Mouse (Mus musculus): ENCODE results near the gene Ddt. TPM values are rescaled to one million over a fixed set of nuclear protein-coding genes. Genes with fewer than 3 reads are reported as not detected.

Gene Ddt
- 124 and 130 TPM in 2 replicates for polyA plus RNA-seq (2012; rRNA removed; ENCODE audit: low replicate concordance)

DNA sequence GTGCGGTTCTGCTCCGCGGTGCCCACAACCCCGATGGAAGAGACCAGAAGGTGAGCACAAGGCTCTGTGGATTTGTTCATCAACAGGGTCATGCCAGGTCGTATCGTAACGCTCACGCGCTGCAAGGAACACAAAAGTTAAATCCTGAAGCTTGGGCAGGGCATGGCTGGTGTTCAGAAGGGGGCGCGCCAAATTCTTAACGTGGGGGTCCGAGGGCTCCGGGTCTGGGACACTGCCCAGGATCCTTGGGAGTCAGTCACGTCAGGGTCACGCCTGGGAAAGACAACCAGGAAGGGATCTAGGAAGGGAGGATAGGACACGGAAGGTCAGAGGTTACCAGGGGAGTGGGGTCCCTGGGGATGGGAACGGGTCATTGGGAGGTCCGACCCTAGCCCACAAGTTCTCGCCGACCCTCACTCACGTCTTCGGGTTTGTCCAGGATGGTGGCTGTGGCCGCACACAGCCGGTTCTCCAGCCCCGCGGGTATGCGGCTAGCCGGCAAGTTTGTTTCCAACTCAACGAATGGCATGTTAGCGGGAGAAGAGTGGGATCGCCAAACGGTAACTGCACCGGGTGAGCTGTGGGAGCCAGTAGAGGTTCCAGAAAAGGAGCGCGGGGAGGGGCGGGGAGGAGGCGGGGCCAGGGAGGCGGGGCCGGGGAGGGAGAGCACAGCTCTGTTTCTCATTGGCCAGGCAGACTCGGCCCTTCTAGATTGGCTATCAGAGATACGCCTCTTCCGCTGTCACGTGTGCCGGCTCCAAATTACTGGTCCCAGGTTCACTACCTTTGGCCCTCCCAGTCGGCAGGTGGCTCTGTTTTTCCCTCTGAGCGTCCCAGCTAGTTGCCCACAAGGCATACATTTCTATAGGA, at the start of gene Ddt:
Gene Ddt, minus strand, starts transcription at position 620 of the 870 bp plus-strand sequence.

GRCm38 (mm10) chr10:75822443-75822842, 49.2 kb upstream of the Ddt start, which contains the start of gene Gstt4:
Gene Gstt4 (minus strand): TSS chr10:75822543.

GRCm38 (mm10) chr10:75798176-75798696, 25.0 kb upstream of the Ddt start, which contains the start of gene Gstt1:
Gene Gstt1 (minus strand): TSS chr10:75798584.

DNA sequence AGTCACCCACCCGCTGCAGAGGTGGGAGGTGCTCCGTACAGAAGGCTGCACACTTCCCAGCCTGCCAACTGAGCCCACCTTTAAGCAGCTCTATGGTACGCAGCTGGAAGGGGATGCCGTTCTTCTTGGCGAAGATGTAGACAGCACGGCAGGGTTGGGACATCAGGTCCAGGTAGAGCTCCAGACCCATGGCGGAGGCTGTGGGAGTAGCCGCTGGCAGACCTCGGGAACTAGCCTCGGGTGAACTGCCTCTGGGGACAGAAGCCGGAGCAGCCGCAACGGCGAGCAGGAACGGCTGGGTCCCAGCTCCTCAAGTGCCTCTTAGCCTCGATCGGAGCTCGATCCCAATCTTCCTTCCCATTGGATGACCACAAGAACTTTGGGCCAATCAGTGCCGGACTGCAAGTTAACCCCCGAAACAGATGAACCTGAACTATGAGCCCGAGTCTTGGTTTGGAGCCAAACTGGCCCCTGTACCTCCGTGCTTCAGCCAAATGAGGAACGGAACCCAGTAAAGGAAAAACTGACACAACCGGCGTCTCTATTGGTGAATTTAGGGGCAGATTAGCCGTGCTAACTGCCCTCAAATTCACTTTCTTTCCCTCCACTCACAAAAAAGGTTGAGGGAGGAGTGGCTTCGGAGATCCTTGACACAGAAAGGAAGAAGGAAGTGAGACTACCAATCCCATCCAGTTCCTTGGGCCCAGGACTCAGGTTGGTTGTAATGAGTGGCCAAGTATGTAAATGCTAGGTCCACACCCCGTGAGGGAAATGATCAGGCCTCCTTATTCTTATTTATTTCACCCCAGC, 7.8 kb upstream of the Ddt start, which contains the start of the genes Gm20441 and Gstt3:
Gene Gm20441, minus strand, starts transcription at position 186 of the 810 bp plus-strand sequence.
Gene Gstt3, minus strand, starts transcription at position 646 of the 810 bp plus-strand sequence.

DNA sequence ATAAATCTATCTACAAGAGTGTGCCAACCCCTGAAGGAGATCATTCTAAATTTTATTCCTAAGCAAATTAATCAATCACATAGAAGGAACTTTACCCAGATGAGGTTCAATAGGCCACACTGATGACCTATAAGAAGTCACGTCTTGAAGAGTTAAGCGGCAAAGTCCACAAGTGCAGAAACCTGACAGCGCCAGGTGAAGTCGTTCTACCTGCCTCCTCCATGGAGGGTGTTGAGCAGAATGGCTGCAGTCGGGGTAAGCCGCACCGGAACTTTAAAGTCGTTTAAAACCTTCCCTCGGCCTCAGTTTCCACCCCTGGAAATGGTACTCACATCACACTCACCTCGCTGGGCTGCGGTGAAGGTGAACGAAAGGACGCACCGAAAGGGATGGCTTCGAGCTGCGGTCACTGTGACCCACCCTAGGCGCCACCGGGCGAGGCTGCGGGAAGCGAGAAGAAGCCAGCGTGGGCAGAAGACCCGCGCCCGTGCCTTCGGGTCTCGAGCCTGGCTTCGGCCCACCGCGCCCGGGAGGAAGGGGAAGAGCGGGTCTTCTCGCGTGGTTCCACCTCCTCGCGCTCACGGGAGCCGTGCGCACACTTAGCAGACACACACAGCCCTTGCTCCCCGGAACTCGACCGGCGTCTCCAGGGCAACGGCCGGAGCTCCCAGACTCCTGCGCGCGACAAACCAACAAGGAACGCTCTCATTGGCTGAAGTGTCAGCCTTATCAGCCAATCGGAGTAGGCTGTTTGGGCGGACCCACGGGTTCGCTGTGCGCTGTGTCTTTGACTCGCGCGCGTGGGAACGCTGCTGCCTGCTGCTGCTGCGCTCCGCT, 9.3 kb downstream of the Ddt start, which contains the start of gene Cabin1:
Gene Cabin1, minus strand, starts transcription at position 660 of the 837 bp plus-strand sequence.

Other genes with a start within 250 kb of the Ddt start
- 5.1 and 7.0 TPM in 2 replicates for gene Lrrc75b, start 213.1 kb downstream of the Ddt start, polyA plus RNA-seq (2012; rRNA removed; ENCODE audit: low replicate concordance)
- 21.5 and 25.4 TPM in 2 replicates for gene Ggt1, start 211.8 kb downstream of the Ddt start, polyA plus RNA-seq (2012; rRNA removed; ENCODE audit: low replicate concordance)
- gene Ggt5, start 184.1 kb downstream of the Ddt start, polyA plus RNA-seq (2012; rRNA removed; ENCODE audit: low replicate concordance): 110 and 156 TPM in 2 replicates
- gene Susd2, start 129.4 kb downstream of the Ddt start, polyA plus RNA-seq (2012; rRNA removed; ENCODE audit: low replicate concordance): 20.4 and 23.4 TPM in 2 replicates
- gene Cabin1, start 9.1 kb downstream of the Ddt start, polyA plus RNA-seq (2012; rRNA removed; ENCODE audit: low replicate concordance): 44.9 and 71.1 TPM in 2 replicates
- 0.80 TPM in 1 of 2 replicates, not detected in the other for gene Gm20441, start 7.5 kb upstream of the Ddt start, polyA plus RNA-seq (2012; rRNA removed; ENCODE audit: low replicate concordance)
- gene Gstt3, start 8.0 kb upstream of the Ddt start, polyA plus RNA-seq (2012; rRNA removed; ENCODE audit: low replicate concordance): 29.5 and 31.8 TPM in 2 replicates
- gene Gstt1, start 25.2 kb upstream of the Ddt start, polyA plus RNA-seq (2012; rRNA removed; ENCODE audit: low replicate concordance): 102 and 142 TPM in 2 replicates
- gene Gstt4, start 49.1 kb upstream of the Ddt start, polyA plus RNA-seq (2012; rRNA removed; ENCODE audit: low replicate concordance): 0.13 TPM in 1 of 2 replicates, not detected in the other
- gene Gstt2, start 64.0 kb upstream of the Ddt start, polyA plus RNA-seq (2012; rRNA removed; ENCODE audit: low replicate concordance): 154 and 183 TPM in 2 replicates
- gene Mif, start 86.8 kb upstream of the Ddt start, polyA plus RNA-seq (2012; rRNA removed; ENCODE audit: low replicate concordance): 840 and 1,446 TPM in 2 replicates
- 3.8 and 13.0 TPM in 2 replicates for gene Derl3, start 120.0 kb upstream of the Ddt start, polyA plus RNA-seq (2012; rRNA removed; ENCODE audit: low replicate concordance)
- 38.7 and 48.1 TPM in 2 replicates for gene Smarcb1, start 148.2 kb upstream of the Ddt start, polyA plus RNA-seq (2012; rRNA removed; ENCODE audit: low replicate concordance)
- 802 and 1,034 TPM in 2 replicates for gene Chchd10, start 159.7 kb upstream of the Ddt start, polyA plus RNA-seq (2012; rRNA removed; ENCODE audit: low replicate concordance)
- gene Mmp11, start 163.1 kb upstream of the Ddt start, polyA plus RNA-seq (2012; rRNA removed; ENCODE audit: low replicate concordance): 32.1 and 37.9 TPM in 2 replicates
- gene Gm867, start 167.3 kb upstream of the Ddt start, polyA plus RNA-seq (2012; rRNA removed; ENCODE audit: low replicate concordance): 0.37 TPM in 1 of 2 replicates, not detected in the other
- 42.7 and 65.7 TPM in 2 replicates for gene Vpreb3, start 169.6 kb upstream of the Ddt start, polyA plus RNA-seq (2012; rRNA removed; ENCODE audit: low replicate concordance)
- gene Gm5134, start 181.1 kb upstream of the Ddt start, polyA plus RNA-seq (2012; rRNA removed; ENCODE audit: low replicate concordance): 0.27 and 0.53 TPM in 2 replicates